Mouse (Mus musculus): ENCODE measurements around the gene Plcl1. TPM values are rescaled to one million over a fixed set of nuclear protein-coding genes. Genes with fewer than 3 reads are reported as not detected.
A peak's percentile ranks its signal among the peaks of the same experiment; 100 is the strongest.

The Plcl1 gene
- polyA plus RNA-seq (2015; fragmentation: Nextera tagmentation; extraction: Ambion mirVana), result 3.9 and 4.4 TPM in 2 replicates

GRCm38 (mm10) chr1:55405272-55406022 lies at the start of gene Plcl1:
Gene Plcl1 (plus strand): TSS chr1:55405921.
- Histone ChIP-seq H3K27me3 (peaks cover 3% of the 10 kb centered on the region; the same call in 1 of the 2 replicates), H3K4me3 (peak within 1 kb of the TSS; percentile 84), H3K4me1 (replicated peaks) (peaks cover 17% of the 10 kb centered on the region), H3K27ac (replicated peaks) (peak within 1 kb of the TSS; percentile 85), H3K4me2 (peak within 1 kb of the TSS; percentile 94), H3K9ac (peak within 1 kb of the TSS; percentile 86), H3K36me3 (no peaks in the 10 kb centered on the region), H3K9me3 (no peaks in the 10 kb centered on the region)
- WGBS, result 3% methylated on average over 47 of the region's 51 CpGs
- ATAC-seq (ENCODE audit: low read depth), result peak; percentile 98

GRCm38 (mm10) chr1:55362634-55363033 lies 43.1 kb upstream of the Plcl1 start:
- Histone ChIP-seq H3K27ac (replicated peaks) (no peak overlapping the region), H3K4me3 (peak overlapping the region; percentile 52), H3K27me3 (peaks cover 23% of the 10 kb centered on the region), H3K9ac (no peak overlapping the region), H3K4me2 (peak overlapping the region; percentile 63), H3K4me1 (replicated peaks) (no peaks in the 10 kb centered on the region; the same call in 1 of the 2 replicates), H3K36me3 (no peaks in the 10 kb centered on the region), H3K9me3 (peaks cover 9% of the 10 kb centered on the region; the same call in 1 of the 2 replicates)
- ATAC-seq (ENCODE audit: low read depth), result peak; percentile 66
- WGBS, result 51% methylated on average over 49 of the region's 49 CpGs

GRCm38 (mm10) chr1:55363044-55363565 lies 42.6 kb upstream of the Plcl1 start, which contains the start of gene Boll:
Gene Boll (minus strand): TSS chr1:55363469.
- H3K27me3 ChIP-seq, result peaks cover 23% of the 10 kb centered on the region
- WGBS, result 18% methylated on average over 56 of the region's 68 CpGs
- ATAC-seq (ENCODE audit: low read depth), result peak; percentile 88
- H3K9me3 ChIP-seq, result peaks cover 9% of the 10 kb centered on the region; the same call in 1 of the 2 replicates
- H3K4me3 ChIP-seq, result peak within 1 kb of the TSS; percentile 52
- H3K4me2 ChIP-seq, result peak within 1 kb of the TSS; percentile 63
- H3K9ac ChIP-seq, result 0 out of 2 replicates have a peak within 1 kb of the TSS, but pooled peaks have one; percentile 41
- H3K4me1 ChIP-seq (replicated peaks), result no peaks in the 10 kb centered on the region; the same call in 1 of the 2 replicates
- H3K27ac ChIP-seq (replicated peaks), result no peak within 1 kb of the TSS
- no peaks in the 10 kb centered on the region for H3K36me3 ChIP-seq

GRCm38 (mm10) chr1:55363586-55363985 lies 42.1 kb upstream of the Plcl1 start:
- Histone ChIP-seq H3K27ac (replicated peaks) (no peak overlapping the region), H3K9me3 (peaks cover 9% of the 10 kb centered on the region; the same call in 1 of the 2 replicates), H3K4me1 (replicated peaks) (no peaks in the 10 kb centered on the region; the same call in 1 of the 2 replicates), H3K27me3 (peaks cover 23% of the 10 kb centered on the region), H3K36me3 (no peaks in the 10 kb centered on the region), H3K9ac (0 out of 2 replicates have a peak overlapping the region, but pooled peaks have one; percentile 41), H3K4me3 (peak overlapping the region; percentile 52), H3K4me2 (peak overlapping the region; percentile 63)
- 3% methylated on average over 15 of the region's 27 CpGs for WGBS
- peak; percentile 91 for ATAC-seq (ENCODE audit: low read depth)

GRCm38 (mm10) chr1:55372626-55373025 lies 33.1 kb upstream of the Plcl1 start:
- WGBS, result 88% methylated on average over 3 of the region's 3 CpGs
- Histone ChIP-seq H3K4me2 (no peak overlapping the region), H3K4me1 (replicated peaks) (no peaks in the 10 kb centered on the region), H3K9ac (no peak overlapping the region), H3K9me3 (no peaks in the 10 kb centered on the region), H3K27ac (replicated peaks) (no peak overlapping the region), H3K27me3 (no peaks in the 10 kb centered on the region), H3K36me3 (no peaks in the 10 kb centered on the region), H3K4me3 (no peak overlapping the region)
- ATAC-seq (ENCODE audit: low read depth), result no peak

GRCm38 (mm10) chr1:55380527-55380926 lies 25.2 kb upstream of the Plcl1 start:
- H3K4me2 ChIP-seq, result no peak overlapping the region
- no peak for ATAC-seq (ENCODE audit: low read depth)
- H3K4me1 ChIP-seq (replicated peaks), result no peaks in the 10 kb centered on the region
- no peaks in the 10 kb centered on the region for H3K36me3 ChIP-seq
- H3K9ac ChIP-seq, result no peak overlapping the region
- H3K27ac ChIP-seq (replicated peaks), result no peak overlapping the region
- no peaks in the 10 kb centered on the region for H3K9me3 ChIP-seq
- WGBS, result 70% methylated on average over 2 of the region's 2 CpGs
- no peaks in the 10 kb centered on the region for H3K27me3 ChIP-seq
- no peak overlapping the region for H3K4me3 ChIP-seq

GRCm38 (mm10) chr1:55383114-55383773 lies 22.5 kb upstream of the Plcl1 start:
- no peak overlapping the region for H3K4me2 ChIP-seq
- no peaks in the 10 kb centered on the region for H3K4me1 ChIP-seq (replicated peaks)
- no peaks in the 10 kb centered on the region for H3K27me3 ChIP-seq
- no peak overlapping the region for H3K27ac ChIP-seq (replicated peaks)
- no peaks in the 10 kb centered on the region for H3K9me3 ChIP-seq
- H3K4me3 ChIP-seq, result no peak overlapping the region
- no peaks in the 10 kb centered on the region for H3K36me3 ChIP-seq
- peak overlapping the region; percentile 10; the same call in 1 of the 2 replicates for H3K9ac ChIP-seq
- WGBS, result 9% methylated on average over 9 of the region's 9 CpGs
- peak; percentile 78; the same call in 1 of the 2 replicates for ATAC-seq (ENCODE audit: low read depth)

GRCm38 (mm10) chr1:55399891-55400290 lies 5.8 kb upstream of the Plcl1 start:
- no peak for ATAC-seq (ENCODE audit: low read depth)
- 39% methylated on average over 5 of the region's 5 CpGs for WGBS
- Histone ChIP-seq H3K9me3 (no peaks in the 10 kb centered on the region), H3K4me1 (replicated peaks) (peaks cover 4% of the 10 kb centered on the region), H3K9ac (no peak overlapping the region), H3K4me3 (no peak overlapping the region), H3K27ac (replicated peaks) (no peak overlapping the region), H3K27me3 (peaks cover 3% of the 10 kb centered on the region; the same call in 1 of the 2 replicates), H3K4me2 (no peak overlapping the region), H3K36me3 (no peaks in the 10 kb centered on the region)

GRCm38 (mm10) chr1:55404439-55404838 lies 1.3 kb upstream of the Plcl1 start:
- Histone ChIP-seq H3K4me1 (replicated peaks) (peaks cover 17% of the 10 kb centered on the region), H3K36me3 (no peaks in the 10 kb centered on the region), H3K9me3 (no peaks in the 10 kb centered on the region), H3K4me3 (no peak overlapping the region), H3K9ac (no peak overlapping the region), H3K4me2 (peak overlapping the region; percentile 94), H3K27me3 (peaks cover 3% of the 10 kb centered on the region; the same call in 1 of the 2 replicates), H3K27ac (replicated peaks) (no peak overlapping the region)
- ATAC-seq (ENCODE audit: low read depth), result no peak
- WGBS, result 5% methylated on average over 3 of the region's 3 CpGs

- H3K9ac ChIP-seq, result peak overlapping the region; percentile 86
- no peaks in the 10 kb centered on the region for H3K9me3 ChIP-seq
- H3K27me3 ChIP-seq, result peaks cover 3% of the 10 kb centered on the region; the same call in 1 of the 2 replicates
- no peaks in the 10 kb centered on the region for H3K36me3 ChIP-seq
- H3K4me3 ChIP-seq, result peak overlapping the region; percentile 84
- WGBS, result 1% methylated on average over 42 of the region's 42 CpGs
- H3K27ac ChIP-seq (replicated peaks), result peak overlapping the region; percentile 85
- peak overlapping the region; percentile 94 for H3K4me2 ChIP-seq
- ATAC-seq (ENCODE audit: low read depth), result peak; percentile 80
- peaks cover 17% of the 10 kb centered on the region for H3K4me1 ChIP-seq (replicated peaks)
Measured at GRCm38 (mm10) chr1:55406023-55406413, 297 bp downstream of the Plcl1 start.

- ATAC-seq (ENCODE audit: low read depth), result peak; percentile 28
- H3K4me1 ChIP-seq (replicated peaks), result peaks cover 17% of the 10 kb centered on the region
- peak overlapping the region; percentile 84 for H3K4me3 ChIP-seq
- WGBS, result 2% methylated on average over 35 of the region's 35 CpGs
- H3K4me2 ChIP-seq, result peak overlapping the region; percentile 94
- peak overlapping the region; percentile 86 for H3K9ac ChIP-seq
- H3K9me3 ChIP-seq, result no peaks in the 10 kb centered on the region
- H3K27ac ChIP-seq (replicated peaks), result peak overlapping the region; percentile 85
- H3K36me3 ChIP-seq, result no peaks in the 10 kb centered on the region
- H3K27me3 ChIP-seq, result peaks cover 3% of the 10 kb centered on the region; the same call in 1 of the 2 replicates
Measured at GRCm38 (mm10) chr1:55406531-55407375, 1.0 kb downstream of the Plcl1 start.
